Mouse (Mus musculus) olfactory bulb, adult 2 months (tissue): ENCODE results near the gene Ice1.

Experiments
- CTCF ChIP-seq: fragments of 200-500 bp; IDR thresholded peaks from 2 replicates; pipeline ENCODE4 v1.5.1; 2012; ENCODE audit warnings: low read depth, mild to moderate bottlenecking, low read length, moderate library complexity; ENCODE audit not compliant: insufficient read depth
- POLR2A ChIP-seq: fragments of 200-500 bp; IDR thresholded peaks from 2 replicates; pipeline ENCODE4 v1.6.1; 2012; ENCODE audit warnings: mild to moderate bottlenecking, low read depth, low read length, moderate library complexity; ENCODE audit not compliant: insufficient read depth

DNA sequence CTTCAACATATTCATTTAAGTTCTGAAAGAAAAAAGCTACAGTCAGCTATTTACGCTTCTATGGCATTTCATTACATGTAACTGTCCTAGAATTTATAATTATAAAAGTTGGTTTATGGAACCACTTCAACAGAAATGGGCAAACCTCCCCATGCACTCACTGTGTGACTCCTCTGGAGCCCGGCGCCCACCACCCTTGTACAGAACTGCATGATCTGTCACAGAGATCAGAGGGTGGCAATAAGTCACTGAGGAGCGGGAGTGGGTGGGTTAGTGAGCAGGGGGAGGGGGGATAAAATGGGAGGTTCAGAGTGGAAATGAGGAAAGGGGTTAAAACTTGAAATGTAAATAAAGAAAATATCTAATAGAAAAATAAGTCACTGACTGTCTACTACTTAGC, 13.0 kb downstream of the Ice1 start:
- TF ChIP-seq CTCF (no peak), POLR2A (no peak)
